Mouse (Mus musculus) heart, adult 18-20 months (tissue): ENCODE results near the gene Cda. TPM values are rescaled to one million over a fixed set of nuclear protein-coding genes. Genes with fewer than 3 reads are reported as not detected.

Experiments
- DNase-seq, 2 experiments: peaks; one replicate each; pipeline ENCODE4 v3.0.0; 2021 to 2022; ENCODE audit warnings: mixed read lengths in 1 of 2
- microRNA-seq, 2 experiments: library from miRNA; unstranded; fragments of <30 nt; microRNA quantifications; one replicate each; pipeline ENCODE4 v1.2.0; 2022
- total RNA-seq, 2 experiments: library from RNA; stranded (reverse); gene quantifications; 2 replicates each; pipeline ENCODE4 v1.2.3; 2021

Cda gene
- total RNA-seq, 2 experiments from 2014 or later: 1.6 to 2.3 TPM

DNA sequence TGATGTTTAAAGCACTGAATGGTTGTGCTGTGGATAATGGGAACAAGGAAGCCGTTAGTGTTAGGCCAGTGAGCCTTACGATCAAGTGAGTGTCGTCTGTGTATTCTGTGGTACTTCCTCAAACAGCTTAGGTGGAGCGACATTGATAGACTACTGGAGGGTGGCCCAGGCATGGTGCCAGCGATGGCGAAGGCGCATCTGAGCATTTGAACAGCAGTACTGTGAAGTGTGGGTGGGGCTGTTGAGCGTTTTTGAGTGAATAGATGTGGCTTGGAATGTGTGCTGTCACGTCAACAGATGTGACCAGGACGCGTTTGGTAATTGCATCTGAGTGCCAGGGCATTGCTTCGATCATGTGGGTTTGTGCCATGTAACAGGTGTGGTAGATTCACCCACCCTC lies 60.1 kb downstream of the Cda start:
- no peak for DNase-seq

DNA sequence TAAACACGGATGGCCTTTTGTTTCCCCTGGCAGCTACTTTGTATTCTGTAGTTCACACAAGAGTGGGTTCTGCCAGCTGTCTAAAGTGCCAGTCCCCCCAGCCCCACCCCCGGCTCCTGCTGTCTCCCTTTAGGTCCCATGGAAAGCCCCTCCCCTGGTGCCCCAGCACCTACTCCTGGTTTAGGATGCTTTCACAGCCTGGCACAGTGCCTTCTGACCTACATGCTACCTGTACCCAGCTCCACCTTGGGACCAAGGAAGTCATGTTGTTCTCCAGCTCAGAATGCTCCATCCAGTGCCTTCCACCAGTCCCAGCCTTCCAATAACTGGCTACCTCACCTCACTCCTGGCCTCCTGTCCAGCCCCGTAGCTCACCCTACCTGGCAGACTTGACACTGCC lies 60.8 kb downstream of the Cda start:
- DNase-seq: no peak

DNA sequence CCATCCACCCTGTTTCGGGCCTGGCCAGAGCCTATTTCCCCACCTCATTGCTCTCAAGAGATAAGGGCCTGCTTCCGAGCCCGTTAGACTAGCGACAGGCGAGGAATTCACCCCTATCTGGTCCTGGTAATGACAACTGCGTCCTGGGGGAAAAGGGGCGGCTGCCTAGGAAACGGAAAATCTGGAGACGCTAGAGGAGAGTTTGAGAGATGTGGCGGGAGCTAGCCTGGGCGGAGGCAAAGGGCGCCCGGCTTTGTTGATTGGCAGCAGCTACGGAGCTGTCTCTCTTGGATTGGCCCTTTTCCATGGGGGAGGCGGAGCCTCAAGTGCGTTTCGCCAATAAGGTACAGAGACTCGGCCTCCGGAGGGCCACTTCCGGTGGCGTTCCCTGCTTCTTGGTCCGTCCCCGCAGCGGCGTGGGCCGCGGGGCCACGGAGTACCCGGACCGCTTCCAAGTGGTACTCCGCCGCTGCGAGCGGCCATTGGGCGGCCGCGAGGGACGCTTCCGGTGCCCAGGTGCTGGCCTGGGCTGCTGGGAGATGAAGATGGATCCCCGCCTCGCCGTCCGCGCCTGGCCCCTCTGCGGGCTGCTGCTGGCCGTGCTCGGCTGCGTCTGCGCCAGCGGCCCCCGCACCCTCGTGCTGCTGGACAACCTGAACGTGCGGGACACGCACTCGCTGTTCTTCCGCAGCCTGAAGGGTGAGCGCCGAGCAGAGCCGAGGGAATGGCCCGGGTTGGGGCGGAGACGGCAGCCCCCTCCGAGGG lies 63.3 kb downstream of the Cda start, which contains the start of gene Ddost:
Gene Ddost (plus strand): TSS at position 391 of the 765 bp plus-strand sequence.
- peak; percentile 98 to 99 for DNase-seq

DNA sequence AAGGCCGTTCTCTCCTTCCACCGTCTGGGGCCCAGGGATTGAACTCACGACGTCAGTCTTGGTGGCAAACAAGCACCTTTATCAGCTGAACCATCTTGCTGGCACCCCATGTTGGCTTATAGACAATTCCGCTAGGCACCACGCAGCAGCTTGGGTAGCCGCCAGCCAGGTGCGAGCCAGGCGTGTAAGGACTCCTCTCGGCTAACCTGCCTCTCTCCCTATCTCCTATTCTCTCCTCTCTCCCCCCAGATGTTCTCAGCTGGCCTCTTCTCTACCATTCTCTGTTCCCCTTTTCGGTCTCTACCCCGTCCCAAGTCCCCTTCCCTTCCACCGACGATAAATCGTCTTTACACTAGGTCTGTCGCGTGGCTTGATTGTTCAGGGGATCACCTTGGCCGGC lies 64.0 kb downstream of the Cda start:
- DNase-seq: peak in 1 of 2 experiments; percentile 14

DNA sequence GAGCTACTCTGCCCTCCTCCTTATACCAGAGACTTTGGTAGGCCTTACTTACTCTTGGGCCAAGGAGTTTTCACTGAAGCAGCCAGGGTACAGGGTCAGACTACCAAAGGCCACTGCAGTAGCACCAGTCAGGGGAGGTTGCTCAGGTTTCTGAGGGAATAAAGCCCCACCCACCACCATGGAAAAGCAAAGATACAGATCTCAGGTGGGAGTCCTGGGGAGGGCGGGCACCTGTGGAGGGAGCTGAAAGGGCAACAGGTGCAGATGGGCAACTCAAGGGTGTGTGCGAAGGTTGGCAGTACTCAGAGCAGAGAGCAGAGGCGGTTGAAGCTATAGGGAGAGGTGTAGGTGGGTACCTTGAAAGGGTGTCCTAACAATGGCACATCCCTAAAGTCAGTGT lies 64.8 kb downstream of the Cda start:
- no peak for DNase-seq

DNA sequence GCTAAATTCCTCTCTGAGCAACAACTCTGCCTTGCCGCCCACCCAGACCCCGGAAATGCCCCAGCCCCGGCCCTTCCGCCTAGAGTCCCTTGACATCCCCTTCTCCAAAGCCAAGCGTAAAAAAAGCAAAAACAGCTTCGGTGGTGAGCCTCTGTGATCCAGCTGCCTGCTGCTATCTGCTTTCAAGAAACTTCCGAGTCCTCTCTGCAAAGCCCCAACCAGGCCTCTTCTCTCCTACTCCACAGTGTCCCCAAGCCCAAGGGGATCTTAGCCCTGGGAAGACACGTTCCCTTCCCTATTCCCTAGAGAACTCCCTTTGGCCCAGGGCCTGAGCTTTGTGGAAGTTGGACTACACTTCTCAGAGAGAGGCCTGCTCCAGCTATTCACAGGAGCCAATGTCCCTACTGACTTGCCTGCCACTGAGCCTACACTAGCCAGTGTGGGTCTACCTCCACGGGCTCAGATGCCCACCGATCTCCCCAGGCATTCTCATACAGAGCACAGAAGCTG lies 66.5 kb downstream of the Cda start:
- peak; percentile 51 to 60 for DNase-seq

DNA sequence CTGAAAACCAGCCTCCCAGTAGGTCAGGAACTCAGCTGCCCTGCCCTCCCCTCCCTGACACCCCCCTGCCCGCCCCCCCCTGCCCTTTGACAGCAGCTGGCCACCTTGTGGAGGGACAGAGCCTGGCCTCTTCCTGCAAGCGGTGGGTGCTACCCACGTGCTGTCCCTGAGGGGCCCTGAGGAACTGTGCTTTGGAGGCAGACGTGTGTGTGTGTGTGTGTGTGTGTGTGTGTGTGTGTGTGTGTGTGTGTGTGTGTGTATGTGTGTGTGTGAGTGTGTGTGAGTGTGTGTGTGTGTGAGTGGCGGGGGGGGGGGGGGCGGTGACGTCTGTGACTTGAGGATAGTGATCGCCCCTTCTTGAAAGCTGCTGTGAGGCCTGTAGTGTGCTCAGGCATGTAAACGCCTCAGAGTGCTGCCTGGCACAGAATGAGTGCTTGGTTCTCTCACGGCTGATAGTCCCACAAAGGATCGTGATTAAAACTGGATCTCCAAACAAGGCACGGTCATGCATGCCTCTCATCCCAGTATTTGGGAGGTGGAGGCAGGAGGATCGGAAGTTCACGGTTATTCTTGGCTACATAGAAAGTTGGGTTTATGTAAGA lies 73.7 kb downstream of the Cda start:
- DNase-seq: no peak

DNA sequence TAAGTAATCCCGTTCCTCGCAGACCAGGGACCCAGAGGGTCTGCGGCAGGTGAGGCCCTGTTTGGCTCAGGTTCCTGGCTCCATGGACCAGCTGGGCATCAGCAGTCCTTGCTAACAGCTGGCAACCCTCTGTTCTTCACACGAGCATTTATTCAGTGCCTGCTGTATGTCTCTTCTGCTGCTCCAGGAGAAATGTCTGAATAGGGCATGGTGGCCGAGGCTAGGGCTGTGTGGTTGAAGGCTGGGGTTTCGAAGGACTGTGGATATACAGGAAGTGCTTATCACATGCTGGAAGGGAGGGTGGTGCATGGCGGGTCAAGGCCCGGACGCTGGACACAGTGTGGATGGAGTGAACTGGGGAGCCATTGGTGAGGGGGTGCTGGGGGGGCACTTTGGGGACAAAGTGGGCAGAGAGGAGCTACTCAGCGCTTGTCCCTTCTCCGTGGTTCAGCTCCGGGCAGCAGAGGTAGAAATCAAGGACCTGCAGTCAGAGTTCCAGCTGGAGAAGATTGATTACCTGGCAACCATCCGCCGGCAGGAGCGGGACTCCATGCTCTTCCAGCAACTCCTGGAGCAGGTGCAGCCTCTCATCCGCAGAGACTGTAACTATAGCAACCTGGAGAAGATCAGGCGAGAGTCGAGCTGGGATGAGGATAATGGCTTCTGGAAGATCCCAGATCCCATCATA lies 74.4 kb downstream of the Cda start:
- no peak for DNase-seq

DNA sequence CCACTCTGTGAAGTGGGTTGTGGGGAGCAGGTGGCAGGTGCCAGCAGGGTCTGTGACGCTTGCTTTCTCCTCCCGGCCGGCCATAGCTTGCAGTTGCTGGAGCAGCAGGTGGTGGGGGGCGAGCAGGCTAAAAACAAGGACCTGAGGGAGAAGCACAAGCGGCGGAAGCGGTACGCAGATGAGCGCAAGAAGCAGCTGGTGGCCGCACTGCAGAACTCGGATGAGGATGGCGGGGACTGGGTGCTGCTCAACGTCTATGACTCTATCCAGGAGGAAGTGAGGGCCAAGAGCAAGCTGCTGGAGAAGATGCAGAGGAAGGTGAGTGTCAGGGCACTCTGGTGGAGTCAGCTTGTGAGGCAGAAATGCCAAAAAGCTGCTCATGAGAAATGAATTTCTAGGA lies 75.8 kb downstream of the Cda start:
- DNase-seq: no peak

DNA sequence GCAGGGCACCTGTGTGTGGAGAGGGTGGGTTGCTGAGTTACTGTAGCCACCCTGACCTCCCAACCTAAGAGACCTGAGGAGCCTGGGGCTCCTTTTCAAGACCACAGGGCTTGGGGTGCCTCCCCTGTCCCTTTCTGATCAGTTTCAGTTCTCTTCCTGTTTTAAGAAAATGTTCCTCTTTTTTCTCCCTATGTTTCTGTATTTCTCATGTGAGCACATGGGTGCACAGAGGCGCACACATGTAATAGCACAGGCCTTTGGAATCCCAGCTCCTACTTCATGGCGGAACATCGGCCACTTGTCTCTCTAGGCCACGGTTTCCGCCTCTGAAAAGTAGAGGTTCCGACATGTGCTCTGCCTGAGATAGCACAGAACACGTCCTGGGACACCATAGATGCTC lies 79.1 kb downstream of the Cda start:
- no peak for DNase-seq

Small RNAs within 50 kb of the gene (microRNA-seq; reads per million reads assigned to microRNA genes)
- 0 to 0.38 reads per million in 2 experiments for gene Gm27646
- gene Mir7019: 3.8 to 4.1 reads per million in 2 experiments

Other genes with a start within 250 kb of the Cda start
- gene Hp1bp3, start 151.7 kb downstream of the Cda start, total RNA-seq: 10 to 100 TPM; 84.3 to 85.1 TPM
- not detected for gene Sh2d5, start 117.6 kb downstream of the Cda start, total RNA-seq
- gene Kif17, start 117.6 kb downstream of the Cda start, total RNA-seq: under 1 TPM; 0.17 to 0.26 TPM
- 10 to 100 TPM; 58.2 to 61.6 TPM for gene Ddost, start 63.3 kb downstream of the Cda start, total RNA-seq
- 100 to 1,000 TPM; 720 to 812 TPM for gene Pink1, start 41.7 kb downstream of the Cda start, total RNA-seq
- not detected for gene Fam43b, start 28.5 kb upstream of the Cda start, total RNA-seq
- gene Mul1, start 66.7 kb upstream of the Cda start, total RNA-seq: 10 to 100 TPM; 76.1 to 88.4 TPM
- 10 to 100 TPM; 12.3 to 12.6 TPM for gene Camk2n1, start 86.3 kb upstream of the Cda start, total RNA-seq